Mouse (Mus musculus) intestine, postnatal 0 days (tissue): ENCODE measurements at regions not wholly inside any gene's neighbourhood (a gene's known extent, or its start where the extent isn't known, plus 50 kb on each side); places are given as distances from the start of the nearest gene placed in this dataset.
A peak's percentile ranks its signal among the peaks of the same experiment; 100 is the strongest.

ENCODE experiments used
- ATAC-seq: fragments of 200-750 bp; cut with Nextera tagmentation; 2 replicates; pipeline ENCODE4 v1.8.0; 2017; ENCODE audit warnings: mild to moderate bottlenecking, moderate TSS enrichment, moderate library complexity
- H3K27ac ChIP-seq: fragments of 300-500 bp; sonication (generic); 2 replicates; pipeline ENCODE4 v1.5.1; 2014; ENCODE audit warnings: mild to moderate bottlenecking, low read depth, low read length, moderate library complexity
- H3K27me3 ChIP-seq: fragments of 300-500 bp; sonication (generic); replicated peaks from 2 replicates; pipeline ENCODE4 v1.6.1; 2014; ENCODE audit warnings: low read length, mixed read lengths; ENCODE audit not compliant: control insufficient read depth, insufficient read depth
- H3K36me3 ChIP-seq: fragments of 300-500 bp; sonication (generic); 2 replicates; pipeline ENCODE4 v1.6.1; 2014; ENCODE audit warnings: mild to moderate bottlenecking, moderate library complexity; ENCODE audit not compliant: control insufficient read depth, insufficient read depth
- H3K4me1 ChIP-seq: fragments of 300-500 bp; sonication (generic); replicated peaks from 2 replicates; pipeline ENCODE4 v1.6.1; 2014; ENCODE audit warnings: antibody characterized with exemption, low read length, mixed read lengths; ENCODE audit not compliant: control insufficient read depth, insufficient read depth
- H3K4me2 ChIP-seq: fragments of 300-500 bp; sonication (generic); replicated peaks from 2 replicates; pipeline ENCODE4 v1.6.1; 2014; ENCODE audit warnings: low read depth, mild to moderate bottlenecking, moderate library complexity
- H3K4me3 ChIP-seq: fragments of 300-500 bp; sonication (generic); 2 replicates; pipeline ENCODE4 v1.5.1; 2014; ENCODE audit warnings: low read depth, low read length
- H3K9ac ChIP-seq: fragments of 300-500 bp; sonication (generic); 2 replicates; pipeline ENCODE4 v1.6.1; 2014; ENCODE audit warnings: mild to moderate bottlenecking, low read depth, low read length
- H3K9me3 ChIP-seq: fragments of 300-500 bp; sonication (generic); 2 replicates; pipeline ENCODE4 v1.6.1; 2016; ENCODE audit warnings: mixed run types; ENCODE audit not compliant: control insufficient read depth
- CTCF ChIP-seq: sonication (generic); IDR thresholded peaks from 2 replicates; pipeline ENCODE4 v1.5.1; 2016; ENCODE audit warnings: low read depth, mild to moderate bottlenecking, control low read depth, antibody characterized with exemption, moderate library complexity
- whole genome bisulfite sequencing: fragments of 180-500 bp; shearing (Covaris S2); extraction: QIAGEN DNeasy Blood & Tissue Kit; methylation state at CpG from one replicate; pipeline ENCODE4 v1.1.7; 2014; 5-methylcytosine and 5-hydroxymethylcytosine counted together

GRCm38 (mm10) chr16:21339061-21339459 is 83.9 kb upstream of the Vps8 start:
- Histone ChIP-seq H3K36me3 (no peaks in the 10 kb centered on the region), H3K4me1 (peaks cover 13% of the 10 kb centered on the region), H3K4me2 (0 out of 2 replicates have a peak overlapping the region, but pooled peaks have one; percentile 4), H3K27me3 (no peaks in the 10 kb centered on the region), H3K9ac (no peak overlapping the region), H3K4me3 (no peak overlapping the region), H3K9me3 (no peaks in the 10 kb centered on the region), H3K27ac (0 out of 2 replicates have a peak overlapping the region, but pooled peaks have one; percentile 54)
- 61% methylated on average over 6 of the region's 6 CpGs for WGBS
- ATAC-seq, result no peak
- no peak for TF ChIP-seq CTCF

- H3K4me2 ChIP-seq, result peak overlapping the region; percentile 4; the same call in 1 of the 2 replicates
- H3K27me3 ChIP-seq, result no peaks in the 10 kb centered on the region
- TF ChIP-seq CTCF, result 0 out of 2 replicates have a peak, but pooled peaks have one; percentile 4
- H3K9me3 ChIP-seq, result no peaks in the 10 kb centered on the region
- peaks cover 10% of the 10 kb centered on the region; the same call in 1 of the 2 replicates for H3K4me1 ChIP-seq
- no peaks in the 10 kb centered on the region for H3K36me3 ChIP-seq
- peak overlapping the region; percentile 54 for H3K27ac ChIP-seq
- WGBS, result 36% methylated on average over 11 of the region's 11 CpGs
- H3K4me3 ChIP-seq, result no peak overlapping the region
- ATAC-seq, result peak; percentile 38
- H3K9ac ChIP-seq, result no peak overlapping the region
Measured at GRCm38 (mm10) chr16:21339460-21340081, 83.3 kb upstream of the Vps8 start.

GRCm38 (mm10) chr16:21340136-21340535 is 82.8 kb upstream of the Vps8 start:
- no peaks in the 10 kb centered on the region for H3K36me3 ChIP-seq
- no peak overlapping the region for H3K4me2 ChIP-seq
- no peaks in the 10 kb centered on the region for H3K27me3 ChIP-seq
- peaks cover 10% of the 10 kb centered on the region; the same call in 1 of the 2 replicates for H3K4me1 ChIP-seq
- no peak overlapping the region for H3K27ac ChIP-seq
- TF ChIP-seq CTCF, result no peak
- no peak for ATAC-seq
- H3K9ac ChIP-seq, result no peak overlapping the region
- H3K9me3 ChIP-seq, result no peaks in the 10 kb centered on the region
- WGBS, result 58% methylated on average over 7 of the region's 7 CpGs
- H3K4me3 ChIP-seq, result no peak overlapping the region

GRCm38 (mm10) chr16:21349869-21350268 is 73.0 kb upstream of the Vps8 start:
- no peak overlapping the region for H3K4me2 ChIP-seq
- H3K9me3 ChIP-seq, result no peaks in the 10 kb centered on the region
- no peak overlapping the region for H3K4me3 ChIP-seq
- H3K36me3 ChIP-seq, result no peaks in the 10 kb centered on the region
- H3K27ac ChIP-seq, result no peak overlapping the region
- peak; percentile 55 for TF ChIP-seq CTCF
- no peaks in the 10 kb centered on the region for H3K4me1 ChIP-seq
- 0 out of 2 replicates have a peak, but pooled peaks cover 4% of the 10 kb centered on the region for H3K27me3 ChIP-seq
- WGBS, result 57% methylated on average over 1 of the region's 1 CpGs
- ATAC-seq, result no peak
- H3K9ac ChIP-seq, result no peak overlapping the region

GRCm38 (mm10) chr16:21351289-21351688 is 71.6 kb upstream of the Vps8 start:
- H3K9ac ChIP-seq, result no peak overlapping the region
- no peak overlapping the region for H3K4me2 ChIP-seq
- ATAC-seq, result no peak
- no peak overlapping the region for H3K4me3 ChIP-seq
- 0 out of 2 replicates have a peak, but pooled peaks cover 4% of the 10 kb centered on the region for H3K27me3 ChIP-seq
- no peak overlapping the region for H3K27ac ChIP-seq
- H3K36me3 ChIP-seq, result no peaks in the 10 kb centered on the region
- whole genome bisulfite sequencing, result 85% methylated on average over 3 of the region's 3 CpGs
- no peaks in the 10 kb centered on the region for H3K9me3 ChIP-seq
- TF ChIP-seq CTCF, result no peak
- no peaks in the 10 kb centered on the region for H3K4me1 ChIP-seq

- no peak overlapping the region for H3K4me2 ChIP-seq
- H3K9ac ChIP-seq, result no peak overlapping the region
- no peak overlapping the region for H3K27ac ChIP-seq
- 55% methylated on average over 5 of the region's 5 CpGs for WGBS
- 0 out of 2 replicates have a peak, but pooled peaks cover 4% of the 10 kb centered on the region for H3K27me3 ChIP-seq
- no peak for TF ChIP-seq CTCF
- no peak overlapping the region for H3K4me3 ChIP-seq
- ATAC-seq, result no peak
- no peaks in the 10 kb centered on the region for H3K4me1 ChIP-seq
- no peaks in the 10 kb centered on the region for H3K9me3 ChIP-seq
- no peaks in the 10 kb centered on the region for H3K36me3 ChIP-seq
Measured at GRCm38 (mm10) chr16:21353111-21353510, 69.8 kb upstream of the Vps8 start.
